Mouse (Mus musculus) natural killer cell, adult 2 months (primary cell): Measurements from ENCODE around the gene Wdfy2.
A peak's percentile ranks its signal among the peaks of the same experiment; 100 is the strongest.
"Not testable (repeated sequence)": the region's sequence is repeated elsewhere in the genome, so short reads cannot be mapped to it uniquely, and the experiment has no call there.

Experiments
- DNase-seq, 2 experiments: peaks; one replicate each; pipeline ENCODE4 v3.0.0; 2022; ENCODE audit warnings: low spot score in 2 of 2

The Wdfy2 gene

DNA sequence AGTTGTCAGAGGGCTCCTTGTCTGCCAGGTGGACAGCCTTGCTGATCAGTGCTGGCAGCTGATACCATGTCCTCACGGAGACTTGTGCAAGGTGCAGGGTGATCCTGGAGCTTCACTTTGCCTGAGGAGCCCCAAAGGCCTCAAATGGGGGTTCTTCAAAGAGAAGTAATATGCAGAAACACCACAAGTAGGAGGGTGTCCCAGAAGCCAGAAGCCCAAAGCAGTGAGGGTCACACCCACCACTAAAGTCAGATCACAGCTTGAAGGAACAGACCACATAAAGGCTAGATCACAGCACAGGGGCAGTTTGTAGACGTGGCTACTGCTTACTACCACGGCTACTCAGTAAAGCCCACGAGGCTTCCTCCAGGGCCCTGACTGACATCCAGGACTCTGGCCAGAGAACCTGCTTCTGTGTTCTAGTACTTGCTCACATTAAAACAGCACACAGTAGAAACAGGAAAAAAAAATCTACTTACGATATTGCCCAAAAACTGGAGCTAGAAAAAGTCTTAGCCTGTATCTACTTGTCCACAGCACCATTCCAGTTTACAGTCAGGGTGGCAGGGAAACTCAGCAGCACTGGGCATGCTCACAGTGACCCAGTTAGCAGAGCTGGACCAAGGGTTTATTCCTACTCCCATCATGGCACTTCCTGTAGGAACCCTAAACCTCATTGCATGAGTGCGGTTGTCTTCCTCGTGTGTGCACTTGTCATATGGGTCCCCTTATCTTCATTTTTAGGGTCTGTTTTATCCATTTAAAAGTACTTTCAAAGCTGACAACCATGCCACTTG lies 41.4 kb downstream of the Wdfy2 start:
- no peak for DNase-seq

GRCm38 (mm10) chr14:62879497-62879896 lies 42.0 kb downstream of the Wdfy2 start:
- DNase-seq: peak; percentile 30 to 40

- DNase-seq: no peak
Observed at GRCm38 (mm10) chr14:62880084-62880851, 42.8 kb downstream of the Wdfy2 start.

- DNase-seq: no peak
Observed at GRCm38 (mm10) chr14:62882061-62882614, 44.7 kb downstream of the Wdfy2 start.

DNA sequence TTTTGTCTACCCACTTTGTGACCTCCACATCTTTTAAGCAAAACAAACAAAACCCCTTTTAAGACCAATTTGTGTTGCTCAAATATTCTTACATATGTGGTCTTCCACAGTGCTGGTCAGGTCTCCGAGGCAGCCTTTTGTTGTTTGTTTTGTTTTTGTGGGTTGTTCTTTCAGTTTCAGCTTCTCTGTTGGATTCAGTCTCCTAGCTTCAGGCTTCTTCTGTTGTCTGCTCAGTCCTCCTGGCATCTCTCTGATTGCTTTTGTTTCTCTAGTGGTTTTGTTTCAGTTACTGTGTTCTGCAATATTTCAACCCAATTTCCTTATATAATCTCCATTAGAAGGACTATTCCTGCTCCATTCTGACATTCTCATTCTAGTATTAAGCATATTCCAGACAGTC lies 46.1 kb downstream of the Wdfy2 start:
- DNase-seq: no peak

DNA sequence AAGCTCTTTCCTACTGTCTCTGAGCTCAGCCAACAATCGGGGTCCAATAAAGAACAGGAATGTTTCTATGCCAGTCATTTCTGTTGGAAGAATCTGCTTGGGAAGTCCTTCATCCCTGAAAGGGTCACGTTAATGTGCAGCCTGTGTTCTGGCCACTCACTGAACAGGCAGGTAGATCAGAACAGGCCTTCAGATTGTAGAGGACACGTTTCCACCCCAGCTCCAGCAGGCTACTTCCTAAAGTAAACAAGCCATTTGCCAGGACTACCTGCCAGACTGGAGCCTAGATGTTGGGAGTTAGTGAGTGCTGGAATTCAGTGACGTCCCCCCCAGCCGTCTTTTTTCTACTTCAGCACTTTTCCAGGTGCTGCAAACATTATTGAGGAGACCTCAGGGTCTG lies 46.7 kb downstream of the Wdfy2 start:
- no peak for DNase-seq

DNA sequence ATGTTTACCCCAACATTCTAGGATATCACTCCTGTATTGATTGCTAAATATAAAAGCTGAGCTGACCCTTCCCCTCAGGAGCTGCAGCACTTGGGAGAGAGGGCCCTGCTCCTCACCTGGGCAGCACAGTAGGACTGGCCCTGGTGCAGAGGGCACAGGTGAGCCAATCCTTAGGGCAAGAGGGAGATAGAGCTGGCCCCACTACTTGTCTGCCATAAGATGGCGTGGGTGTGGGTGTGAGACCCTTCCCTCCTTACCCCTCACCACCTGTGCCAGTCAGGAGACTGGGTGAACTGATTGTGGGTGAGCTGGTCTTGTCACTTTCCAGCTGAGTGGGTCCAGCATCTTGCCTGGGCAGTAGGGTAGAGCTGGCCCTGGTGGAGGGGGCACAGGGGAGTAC lies 47.2 kb downstream of the Wdfy2 start:
- DNase-seq: no peak

- no peak for DNase-seq
Observed at GRCm38 (mm10) chr14:62885146-62885545, 47.7 kb downstream of the Wdfy2 start.

DNA sequence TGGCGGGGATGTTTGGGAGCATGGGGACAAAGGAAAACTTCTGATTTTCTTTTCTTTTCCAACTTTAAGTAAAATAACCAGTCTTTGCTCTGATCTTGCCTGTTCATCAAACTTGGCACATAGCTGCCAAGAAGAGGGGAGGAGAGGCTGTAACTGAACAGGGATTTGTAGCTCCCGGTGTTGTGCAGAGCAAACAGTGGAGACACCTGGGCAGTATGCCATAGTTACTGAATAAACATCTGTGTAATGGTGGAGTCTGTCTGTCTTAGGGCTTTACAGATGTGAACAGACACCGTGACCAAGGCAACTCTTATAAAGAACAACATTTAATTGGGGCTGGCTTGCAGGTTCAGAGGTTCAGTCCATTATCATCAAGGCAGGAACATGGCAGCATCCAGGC lies 53.9 kb downstream of the Wdfy2 start:
- DNase-seq: no peak

DNA sequence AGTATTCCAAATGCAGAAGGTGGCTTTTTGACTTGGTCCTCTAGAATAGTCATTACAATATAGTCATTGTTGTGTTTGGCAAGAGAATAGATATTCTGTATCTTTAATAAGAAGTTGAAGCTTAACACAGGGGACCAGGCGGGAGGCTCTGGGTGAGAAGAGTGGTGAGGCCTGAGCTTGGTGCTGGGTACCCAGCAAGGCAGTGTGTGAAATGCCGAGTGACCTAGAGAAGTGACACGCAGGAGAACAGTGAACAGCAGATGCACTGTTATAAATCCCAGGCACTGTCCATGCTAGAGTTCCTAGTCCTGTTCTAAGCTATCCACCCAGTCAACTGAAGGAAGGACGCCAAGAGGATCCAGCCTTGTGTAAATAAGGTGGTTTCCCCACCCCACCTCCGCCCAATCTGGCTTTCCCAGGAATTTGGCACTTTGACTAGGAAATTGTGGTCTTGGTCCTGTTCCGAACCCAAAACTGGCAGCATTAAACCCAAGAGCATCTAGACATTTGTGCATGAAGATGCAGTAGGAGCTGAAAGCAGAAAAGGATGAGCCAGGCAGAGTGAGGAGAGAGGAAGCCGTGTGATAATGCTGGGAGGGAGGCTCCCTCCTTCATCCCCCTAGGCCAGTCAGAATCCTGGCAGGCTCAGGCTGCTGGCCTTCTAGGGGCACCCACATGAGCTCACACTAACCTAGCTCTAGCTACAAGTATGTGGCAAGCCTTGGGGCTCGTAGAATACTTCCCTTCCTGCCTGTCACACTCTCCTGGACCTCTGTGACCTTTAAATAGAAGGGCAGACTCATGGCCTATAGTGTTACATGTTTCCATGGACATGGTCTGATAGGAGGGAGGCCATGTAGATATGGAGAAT lies 55.5 kb downstream of the Wdfy2 start:
- no peak for DNase-seq

DNA sequence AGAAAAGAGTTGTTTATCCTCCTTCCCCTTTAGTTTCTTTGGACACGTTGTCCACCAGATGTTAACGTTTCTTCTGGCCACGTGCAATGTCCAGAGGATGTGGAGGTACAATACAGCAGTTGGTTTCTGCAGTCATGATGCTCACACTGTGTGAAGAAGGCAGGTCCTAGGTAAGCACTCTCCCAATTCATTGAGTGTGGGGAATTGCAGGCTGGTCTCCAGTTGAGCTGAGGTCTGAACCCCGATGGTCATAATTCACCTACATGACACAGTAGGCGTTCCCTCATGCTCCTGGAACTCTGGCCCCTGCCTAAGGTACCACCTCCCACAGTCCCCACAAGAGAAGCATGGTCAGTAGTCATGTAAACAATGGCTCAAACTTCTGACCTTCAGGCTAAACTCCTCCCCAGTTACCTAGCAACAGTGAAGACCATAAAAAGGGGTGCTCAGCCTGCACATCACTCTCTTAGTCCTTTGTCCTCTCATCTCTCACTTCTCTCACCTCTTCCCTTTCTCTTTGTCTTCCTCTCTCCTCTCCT lies 56.2 kb downstream of the Wdfy2 start:
- not testable (repeated sequence) for DNase-seq

DNA sequence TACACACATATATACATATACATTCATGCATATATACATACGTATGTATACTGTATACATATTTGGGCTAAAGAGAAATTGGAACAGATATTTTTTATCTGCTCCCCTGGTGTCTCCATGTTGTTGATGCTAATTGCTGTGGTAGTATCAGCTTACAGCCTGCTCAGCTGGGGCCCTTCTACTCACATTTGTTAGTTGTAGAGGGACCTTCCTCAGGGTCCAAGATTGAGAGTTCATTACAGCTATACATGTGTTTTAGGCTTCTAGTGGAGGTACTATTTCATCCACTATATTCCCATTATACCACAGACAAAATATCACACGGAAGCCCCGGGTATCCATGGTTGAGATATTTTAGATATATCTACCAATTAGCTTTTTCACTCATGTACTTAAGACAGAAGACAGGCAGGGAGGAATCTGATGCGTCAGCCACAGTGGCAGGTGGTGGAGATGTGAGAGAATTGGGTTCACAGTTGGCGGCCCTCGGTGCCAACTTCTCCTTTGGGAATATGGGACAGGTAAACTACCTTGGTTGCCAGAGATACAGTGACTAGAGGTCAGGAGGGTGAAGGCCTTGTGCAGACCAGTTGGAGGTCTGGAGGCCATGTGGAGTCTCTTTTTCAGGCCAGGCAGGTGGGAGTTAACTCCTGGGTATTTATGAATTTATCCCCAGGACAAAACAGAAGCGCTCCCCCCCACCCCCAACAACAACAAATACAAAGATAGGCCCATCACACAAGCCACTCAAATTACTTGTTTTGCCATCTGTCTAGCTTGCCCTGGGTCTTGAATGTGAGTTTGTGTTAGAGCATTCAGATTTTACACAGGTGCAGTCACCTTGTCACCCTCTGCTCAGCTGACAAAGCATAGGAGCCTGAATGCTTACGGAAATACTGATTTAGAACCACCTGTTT lies 57.7 kb downstream of the Wdfy2 start:
- no peak for DNase-seq

DNA sequence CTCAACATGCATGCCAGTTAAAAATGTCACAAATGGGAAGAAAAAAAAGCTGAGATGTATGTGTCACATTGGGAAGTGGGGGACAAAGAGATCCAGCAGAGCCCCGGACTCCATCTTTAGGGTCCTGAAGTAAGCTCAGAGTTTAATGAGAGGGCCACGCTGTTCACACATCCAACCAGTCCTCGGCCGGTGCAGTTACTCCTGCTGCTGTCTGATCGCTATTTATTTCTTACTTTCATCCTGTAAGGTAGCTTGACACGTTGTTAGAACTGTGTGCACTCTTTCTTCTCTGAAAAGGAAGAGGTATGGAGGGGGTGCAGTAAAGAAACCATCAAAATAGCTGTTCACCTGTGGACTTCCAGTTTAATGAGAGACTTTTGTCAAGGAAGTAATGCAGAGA lies 60.6 kb downstream of the Wdfy2 start:
- DNase-seq: no peak

GRCm38 (mm10) chr14:62907888-62908287 lies 70.4 kb downstream of the Wdfy2 start:
- DNase-seq: no peak

DNA sequence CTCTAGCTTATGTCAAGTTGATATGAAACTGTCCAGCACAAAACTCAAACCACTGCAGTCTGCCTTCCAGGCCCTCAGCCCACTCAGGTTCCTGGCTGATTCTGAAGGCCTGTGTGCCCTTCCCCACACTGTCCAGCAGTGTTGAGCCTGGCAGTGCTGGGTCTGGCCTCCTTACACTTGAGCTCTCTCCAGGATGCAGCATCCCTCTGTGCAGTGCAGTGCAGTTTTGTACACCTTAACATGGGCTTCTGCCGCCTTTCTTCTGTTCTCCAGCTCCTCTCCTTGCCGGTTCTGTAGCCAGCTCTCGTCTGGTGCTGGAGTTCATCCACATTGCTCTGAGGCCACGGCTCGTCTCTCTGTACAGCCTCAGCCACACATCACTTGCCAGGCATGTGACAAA lies 71.1 kb downstream of the Wdfy2 start:
- DNase-seq: no peak

DNA sequence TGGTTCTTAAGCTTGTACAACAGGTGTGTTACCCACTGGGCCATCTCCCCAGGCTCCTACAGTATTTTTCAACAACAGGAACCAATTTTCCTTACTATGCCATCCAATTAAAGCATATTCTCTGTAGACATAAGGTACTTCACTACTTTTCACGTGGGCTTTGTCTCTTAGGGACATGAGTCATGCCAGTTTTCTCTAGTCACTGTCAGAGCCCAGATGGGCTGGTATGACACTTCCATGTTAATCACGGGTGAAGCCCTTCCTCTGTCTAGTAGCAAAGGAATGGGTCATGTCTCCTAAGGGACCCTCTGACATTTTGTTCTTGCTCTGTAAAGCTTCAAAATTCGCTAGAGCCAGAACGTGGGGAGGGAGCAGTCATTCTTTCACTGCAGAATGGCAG lies 73.4 kb downstream of the Wdfy2 start:
- DNase-seq: no peak

- no peak for DNase-seq
Observed at GRCm38 (mm10) chr14:62915146-62915685, 77.7 kb downstream of the Wdfy2 start.

DNA sequence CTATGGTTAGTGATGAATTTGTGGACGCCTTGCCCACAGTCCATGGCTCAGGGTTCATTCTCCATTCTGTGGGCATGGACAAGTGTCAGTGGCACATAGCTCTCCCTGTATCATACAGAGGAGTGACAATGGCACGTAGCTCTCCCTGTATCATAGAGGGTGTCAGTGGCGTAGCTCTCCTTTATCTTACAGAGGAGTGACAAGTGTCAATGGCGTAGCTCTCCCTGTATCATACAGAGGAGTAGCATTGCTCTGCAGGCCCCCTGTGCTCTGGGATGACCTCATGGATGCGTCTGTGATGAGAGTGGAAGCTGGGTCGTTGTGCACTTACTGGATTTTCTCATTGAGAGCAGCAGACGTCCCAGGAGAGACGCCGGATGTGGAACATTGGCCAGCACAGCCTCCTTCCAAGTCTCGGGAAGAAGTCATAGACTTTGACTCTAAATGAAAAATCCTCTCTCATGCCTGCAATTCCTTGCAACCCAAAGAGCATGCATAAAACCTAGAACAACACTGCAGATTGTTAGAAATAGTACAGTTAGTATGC lies 79.1 kb downstream of the Wdfy2 start:
- DNase-seq: no peak

GRCm38 (mm10) chr14:62921401-62921800 lies 83.9 kb downstream of the Wdfy2 start:
- DNase-seq: no peak

DNA sequence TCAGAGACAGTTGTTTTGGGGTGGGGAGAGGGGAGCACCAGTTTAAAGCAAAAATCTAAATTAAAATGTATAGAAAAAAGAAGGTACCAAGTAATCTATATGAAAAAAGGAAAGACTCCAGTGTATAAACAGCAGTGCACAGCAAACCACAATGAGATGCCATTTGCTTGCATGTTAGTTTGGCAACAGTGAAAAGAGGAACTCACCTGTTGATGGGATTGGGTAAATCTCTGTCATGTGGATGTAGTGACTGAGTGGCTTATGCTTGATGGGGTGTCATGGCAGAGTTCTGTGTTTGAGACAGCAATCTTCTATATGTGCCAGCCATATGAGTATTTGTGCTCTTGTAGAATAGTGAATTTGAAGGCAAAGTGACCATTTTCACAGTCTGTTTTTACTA lies 85.2 kb downstream of the Wdfy2 start:
- no peak for DNase-seq
